Mouse (Mus musculus): ENCODE results near the gene B4galnt3. TPM values are rescaled to one million over a fixed set of nuclear protein-coding genes. Genes with fewer than 3 reads are reported as not detected.

The B4galnt3 gene
- polyA plus RNA-seq (2015; fragmentation: Nextera tagmentation; extraction: Ambion mirVana), result 0.10 and 0.16 TPM in 2 replicates

GRCm38 (mm10) chr6:120294056-120294784, at the start of gene B4galnt3, which contains the start of gene D330020A13Rik:
Gene B4galnt3 (minus strand): TSS chr6:120294559.
Gene D330020A13Rik (plus strand): TSS chr6:120294364.
- peak within 1 kb of the TSS; percentile 76 for H3K4me2 ChIP-seq
- no peaks in the 10 kb centered on the region for H3K9me3 ChIP-seq (replicated peaks)
- WGBS (ENCODE audit: insufficient replicate concordance), result under 1% methylated on average over 79 of the region's 79 CpGs
- H3K4me1 ChIP-seq (replicated peaks), result peaks cover 11% of the 10 kb centered on the region
- H3K36me3 ChIP-seq (replicated peaks), result no peaks in the 10 kb centered on the region
- peak within 1 kb of the TSS; percentile 52 for H3K4me3 ChIP-seq (replicated peaks)
- H3K27ac ChIP-seq (replicated peaks), result no peak within 1 kb of the TSS
- peaks cover 79% of the 10 kb centered on the region for H3K27me3 ChIP-seq
- ATAC-seq (ENCODE audit: insufficient read depth), result no peak
- H3K9ac ChIP-seq, result no peak within 1 kb of the TSS

GRCm38 (mm10) chr6:120343992-120344391, 49.6 kb upstream of the B4galnt3 start:
- Histone ChIP-seq H3K4me1 (replicated peaks) (no peaks in the 10 kb centered on the region), H3K4me3 (replicated peaks) (no peak overlapping the region), H3K4me2 (no peak overlapping the region), H3K9ac (no peak overlapping the region), H3K27ac (replicated peaks) (no peak overlapping the region), H3K27me3 (no peaks in the 10 kb centered on the region), H3K36me3 (replicated peaks) (peaks cover 97% of the 10 kb centered on the region), H3K9me3 (replicated peaks) (no peaks in the 10 kb centered on the region)
- 73% methylated on average over 1 of the region's 1 CpGs for WGBS (ENCODE audit: insufficient replicate concordance)
- ATAC-seq (ENCODE audit: insufficient read depth), result no peak

- Histone ChIP-seq H3K4me2 (no peak overlapping the region), H3K27me3 (no peaks in the 10 kb centered on the region), H3K27ac (replicated peaks) (no peak overlapping the region), H3K9me3 (replicated peaks) (no peaks in the 10 kb centered on the region), H3K36me3 (replicated peaks) (peaks cover 91% of the 10 kb centered on the region), H3K4me3 (replicated peaks) (no peak overlapping the region), H3K4me1 (replicated peaks) (no peaks in the 10 kb centered on the region), H3K9ac (no peak overlapping the region)
- 65% methylated on average over 2 of the region's 2 CpGs for WGBS (ENCODE audit: insufficient replicate concordance)
- ATAC-seq (ENCODE audit: insufficient read depth), result no peak
These were observed 38.0 kb upstream of the B4galnt3 start for GRCm38 (mm10) chr6:120332351-120332750.

GRCm38 (mm10) chr6:120324295-120324927, 30.1 kb upstream of the B4galnt3 start:
- H3K27me3 ChIP-seq, result no peaks in the 10 kb centered on the region
- H3K4me3 ChIP-seq (replicated peaks), result no peak overlapping the region
- WGBS (ENCODE audit: insufficient replicate concordance), result 34% methylated on average over 6 of the region's 6 CpGs
- no peak overlapping the region for H3K27ac ChIP-seq (replicated peaks)
- H3K4me2 ChIP-seq, result no peak overlapping the region
- H3K9ac ChIP-seq, result no peak overlapping the region
- H3K4me1 ChIP-seq (replicated peaks), result no peaks in the 10 kb centered on the region
- no peaks in the 10 kb centered on the region for H3K9me3 ChIP-seq (replicated peaks)
- peaks cover 39% of the 10 kb centered on the region for H3K36me3 ChIP-seq (replicated peaks)
- ATAC-seq (ENCODE audit: insufficient read depth), result no peak

GRCm38 (mm10) chr6:120320369-120320768, 26.0 kb upstream of the B4galnt3 start:
- no peak overlapping the region for H3K4me3 ChIP-seq (replicated peaks)
- WGBS (ENCODE audit: insufficient replicate concordance), result 69% methylated on average over 2 of the region's 2 CpGs
- H3K36me3 ChIP-seq (replicated peaks), result peaks cover 19% of the 10 kb centered on the region
- ATAC-seq (ENCODE audit: insufficient read depth), result no peak
- no peaks in the 10 kb centered on the region for H3K4me1 ChIP-seq (replicated peaks)
- H3K9me3 ChIP-seq (replicated peaks), result no peaks in the 10 kb centered on the region
- no peak overlapping the region for H3K4me2 ChIP-seq
- no peak overlapping the region for H3K27ac ChIP-seq (replicated peaks)
- no peaks in the 10 kb centered on the region for H3K27me3 ChIP-seq
- H3K9ac ChIP-seq, result no peak overlapping the region

GRCm38 (mm10) chr6:120319129-120319528, 24.8 kb upstream of the B4galnt3 start:
- no peak for ATAC-seq (ENCODE audit: insufficient read depth)
- Histone ChIP-seq H3K4me1 (replicated peaks) (no peaks in the 10 kb centered on the region), H3K4me2 (no peak overlapping the region), H3K27me3 (no peaks in the 10 kb centered on the region), H3K9ac (no peak overlapping the region), H3K9me3 (replicated peaks) (no peaks in the 10 kb centered on the region), H3K27ac (replicated peaks) (no peak overlapping the region), H3K4me3 (replicated peaks) (no peak overlapping the region), H3K36me3 (replicated peaks) (peaks cover 8% of the 10 kb centered on the region)
- 77% methylated on average over 9 of the region's 9 CpGs for WGBS (ENCODE audit: insufficient replicate concordance)

GRCm38 (mm10) chr6:120318303-120318940, 24.1 kb upstream of the B4galnt3 start:
- no peak overlapping the region for H3K4me3 ChIP-seq (replicated peaks)
- H3K27ac ChIP-seq (replicated peaks), result no peak overlapping the region
- ATAC-seq (ENCODE audit: insufficient read depth), result no peak
- WGBS (ENCODE audit: insufficient replicate concordance), result 58% methylated on average over 11 of the region's 11 CpGs
- no peaks in the 10 kb centered on the region for H3K27me3 ChIP-seq
- no peak overlapping the region for H3K4me2 ChIP-seq
- no peak overlapping the region for H3K9ac ChIP-seq
- peaks cover 1% of the 10 kb centered on the region; the same call in 1 of the 2 replicates for H3K36me3 ChIP-seq (replicated peaks)
- no peaks in the 10 kb centered on the region for H3K9me3 ChIP-seq (replicated peaks)
- no peaks in the 10 kb centered on the region for H3K4me1 ChIP-seq (replicated peaks)

- WGBS (ENCODE audit: insufficient replicate concordance), result 20% methylated on average over 5 of the region's 5 CpGs
- Histone ChIP-seq H3K27ac (replicated peaks) (no peak overlapping the region), H3K36me3 (replicated peaks) (no peaks in the 10 kb centered on the region), H3K4me2 (no peak overlapping the region), H3K9ac (no peak overlapping the region), H3K4me3 (replicated peaks) (no peak overlapping the region), H3K4me1 (replicated peaks) (no peaks in the 10 kb centered on the region), H3K9me3 (replicated peaks) (no peaks in the 10 kb centered on the region), H3K27me3 (no peaks in the 10 kb centered on the region)
- ATAC-seq (ENCODE audit: insufficient read depth), result no peak
These were observed 18.1 kb upstream of the B4galnt3 start for GRCm38 (mm10) chr6:120312443-120312842.

- no peak overlapping the region for H3K9ac ChIP-seq
- H3K27me3 ChIP-seq, result no peaks in the 10 kb centered on the region
- H3K27ac ChIP-seq (replicated peaks), result no peak overlapping the region
- H3K4me1 ChIP-seq (replicated peaks), result no peaks in the 10 kb centered on the region
- no peaks in the 10 kb centered on the region for H3K36me3 ChIP-seq (replicated peaks)
- no peaks in the 10 kb centered on the region for H3K9me3 ChIP-seq (replicated peaks)
- no peak overlapping the region for H3K4me3 ChIP-seq (replicated peaks)
- 66% methylated on average over 3 of the region's 3 CpGs for whole genome bisulfite sequencing (ENCODE audit: insufficient replicate concordance)
- no peak overlapping the region for H3K4me2 ChIP-seq
- ATAC-seq (ENCODE audit: insufficient read depth), result no peak
These were observed 15.4 kb upstream of the B4galnt3 start for GRCm38 (mm10) chr6:120309787-120310186.

GRCm38 (mm10) chr6:120309338-120309737, 15.0 kb upstream of the B4galnt3 start:
- no peak overlapping the region for H3K9ac ChIP-seq
- H3K4me2 ChIP-seq, result no peak overlapping the region
- ATAC-seq (ENCODE audit: insufficient read depth), result no peak
- H3K27me3 ChIP-seq, result no peaks in the 10 kb centered on the region
- H3K27ac ChIP-seq (replicated peaks), result no peak overlapping the region
- WGBS (ENCODE audit: insufficient replicate concordance), result 72% methylated on average over 9 of the region's 9 CpGs
- no peaks in the 10 kb centered on the region for H3K4me1 ChIP-seq (replicated peaks)
- H3K4me3 ChIP-seq (replicated peaks), result no peak overlapping the region
- H3K36me3 ChIP-seq (replicated peaks), result no peaks in the 10 kb centered on the region
- H3K9me3 ChIP-seq (replicated peaks), result no peaks in the 10 kb centered on the region

- Histone ChIP-seq H3K4me2 (no peak overlapping the region), H3K27me3 (peaks cover 19% of the 10 kb centered on the region), H3K36me3 (replicated peaks) (no peaks in the 10 kb centered on the region), H3K9ac (no peak overlapping the region), H3K4me3 (replicated peaks) (no peak overlapping the region), H3K9me3 (replicated peaks) (no peaks in the 10 kb centered on the region), H3K27ac (replicated peaks) (no peak overlapping the region), H3K4me1 (replicated peaks) (no peaks in the 10 kb centered on the region)
- no peak for ATAC-seq (ENCODE audit: insufficient read depth)
- WGBS (ENCODE audit: insufficient replicate concordance), result 70% methylated on average over 3 of the region's 3 CpGs
These were observed 12.7 kb upstream of the B4galnt3 start for GRCm38 (mm10) chr6:120306859-120307594.
